Mouse (Mus musculus): Measurements from ENCODE around the gene Ube2e1.

Ube2e1 gene

DNA sequence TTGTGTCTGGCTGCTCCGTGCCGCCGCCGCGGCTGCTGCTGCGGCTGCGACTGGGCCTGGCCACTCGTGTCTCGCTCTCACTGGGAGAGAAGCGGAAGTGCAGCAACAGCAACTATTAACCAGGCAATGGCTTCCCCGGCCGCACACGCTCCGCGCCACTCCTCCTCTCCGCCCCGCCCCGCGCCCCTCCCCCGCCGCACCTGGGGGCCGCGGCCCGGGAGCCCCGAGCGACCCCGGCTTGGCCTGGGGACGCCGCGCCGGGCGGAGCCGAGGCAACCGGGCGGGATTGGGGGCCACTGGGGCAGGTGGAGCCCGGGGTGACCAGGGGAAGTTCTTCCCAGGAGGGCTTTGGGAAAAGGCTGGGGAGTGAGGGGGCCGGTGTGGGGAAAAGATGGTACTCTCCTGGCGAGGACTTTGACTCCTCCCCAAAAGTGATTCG is at the start of gene Ube2e1:
TSS of gene Ube2e1 (minus strand) at position 167 of the 439 bp plus-strand sequence.
- peak; percentile 56 for DNase-seq (ENCODE audit: low spot score)

DNA sequence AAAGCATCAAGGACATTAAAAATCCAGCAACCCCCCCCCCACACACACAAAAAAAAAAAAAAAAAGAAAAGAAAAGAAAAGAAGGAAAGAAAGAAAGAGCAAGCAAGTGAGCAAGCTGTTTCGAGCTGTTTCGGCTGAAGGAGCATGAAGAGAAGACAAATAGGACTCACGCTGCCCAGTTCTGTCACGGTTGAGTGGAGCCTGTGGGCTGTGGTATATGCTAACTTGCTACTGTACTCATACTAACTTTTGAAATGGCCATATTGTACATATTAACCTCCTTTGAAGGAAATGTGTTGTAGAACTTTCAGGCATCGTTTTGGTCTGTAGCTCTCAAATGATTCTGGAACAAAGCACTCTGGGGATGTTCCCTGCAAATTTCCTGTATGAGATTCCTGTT is 48.2 kb upstream of the Ube2e1 start:
- DNase-seq (ENCODE audit: low spot score): no peak

DNA sequence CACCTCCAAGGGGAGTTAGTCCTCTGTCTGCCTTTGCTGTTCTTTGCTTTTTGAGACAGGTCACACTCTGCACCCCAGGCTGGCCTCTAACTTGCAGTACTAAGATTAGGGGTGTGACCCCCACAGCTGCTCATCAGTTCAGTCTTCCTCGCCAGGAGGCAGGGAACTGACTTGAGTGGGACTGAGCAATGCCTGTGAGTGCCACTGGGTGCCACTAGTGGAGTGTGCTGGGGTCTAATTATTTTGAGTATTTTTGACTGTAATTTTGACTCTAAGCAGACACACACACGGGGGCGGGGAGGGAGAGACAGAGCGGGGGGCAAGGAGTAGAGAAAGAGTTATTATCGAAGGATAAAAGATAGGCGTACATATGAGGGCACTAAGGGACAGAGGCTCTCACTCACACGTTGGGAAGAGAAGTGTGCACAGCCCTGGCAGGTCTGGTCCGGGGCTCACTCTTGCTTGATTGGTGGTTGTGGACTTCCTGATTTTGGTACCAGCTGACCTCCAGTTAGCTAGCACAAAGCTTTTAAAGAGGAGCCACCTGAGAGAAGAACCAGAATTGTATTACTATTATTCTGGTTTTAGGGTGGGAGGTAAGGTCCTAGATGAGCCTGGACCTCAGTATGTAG is 46.4 kb upstream of the Ube2e1 start:
- no peak for DNase-seq (ENCODE audit: low spot score)

DNA sequence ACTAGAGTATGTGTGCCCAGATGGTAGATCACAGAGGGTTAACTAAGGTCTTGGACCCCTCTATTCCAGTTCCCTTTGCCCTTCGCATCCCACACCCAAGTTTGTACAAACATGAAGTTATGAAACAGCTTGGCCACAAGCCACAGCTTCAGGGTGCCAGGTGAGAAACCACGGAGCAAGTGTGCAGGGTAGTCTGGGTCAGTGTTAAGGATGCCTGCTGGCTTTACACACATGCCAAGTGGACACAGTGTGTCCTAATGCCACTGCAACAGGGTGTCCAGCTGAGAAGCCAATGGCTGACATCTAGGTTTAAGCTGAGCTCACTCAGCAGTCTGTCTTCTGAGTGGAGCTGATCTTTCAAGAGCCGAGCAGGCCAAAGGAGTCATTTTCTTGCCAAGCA is 44.5 kb upstream of the Ube2e1 start:
- no peak for DNase-seq (ENCODE audit: low spot score)

DNA sequence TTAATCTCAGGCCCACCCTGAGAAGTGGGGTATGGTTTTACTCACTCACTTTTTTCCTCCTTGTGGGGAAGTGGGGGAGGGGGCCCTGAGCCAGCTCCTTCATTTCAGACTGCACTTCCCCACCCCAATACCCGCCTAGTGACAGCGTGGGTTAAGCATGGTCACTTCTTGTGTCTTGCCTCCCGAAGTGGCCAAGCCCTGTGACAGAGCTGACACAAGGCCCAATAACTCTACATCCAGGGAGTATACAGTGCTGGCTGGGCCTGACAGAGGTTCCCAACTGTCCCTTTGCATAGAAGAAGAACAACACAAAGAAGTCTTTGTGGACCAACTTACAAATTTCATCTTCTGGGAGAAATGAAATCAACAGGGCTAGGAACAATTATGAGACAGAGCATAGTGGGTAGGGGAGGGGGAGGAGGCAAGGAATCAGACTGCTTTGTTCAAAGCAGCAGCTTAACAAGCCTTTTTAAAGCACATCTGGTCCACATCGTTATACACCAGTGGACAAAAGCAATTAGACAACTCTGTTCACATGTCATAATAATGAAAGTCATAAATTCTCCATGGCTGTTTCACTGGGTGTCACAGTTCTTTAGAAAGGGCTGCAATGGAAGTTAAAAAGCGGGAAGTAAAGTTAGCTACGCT is 42.2 kb upstream of the Ube2e1 start:
- no peak for DNase-seq (ENCODE audit: low spot score)

DNA sequence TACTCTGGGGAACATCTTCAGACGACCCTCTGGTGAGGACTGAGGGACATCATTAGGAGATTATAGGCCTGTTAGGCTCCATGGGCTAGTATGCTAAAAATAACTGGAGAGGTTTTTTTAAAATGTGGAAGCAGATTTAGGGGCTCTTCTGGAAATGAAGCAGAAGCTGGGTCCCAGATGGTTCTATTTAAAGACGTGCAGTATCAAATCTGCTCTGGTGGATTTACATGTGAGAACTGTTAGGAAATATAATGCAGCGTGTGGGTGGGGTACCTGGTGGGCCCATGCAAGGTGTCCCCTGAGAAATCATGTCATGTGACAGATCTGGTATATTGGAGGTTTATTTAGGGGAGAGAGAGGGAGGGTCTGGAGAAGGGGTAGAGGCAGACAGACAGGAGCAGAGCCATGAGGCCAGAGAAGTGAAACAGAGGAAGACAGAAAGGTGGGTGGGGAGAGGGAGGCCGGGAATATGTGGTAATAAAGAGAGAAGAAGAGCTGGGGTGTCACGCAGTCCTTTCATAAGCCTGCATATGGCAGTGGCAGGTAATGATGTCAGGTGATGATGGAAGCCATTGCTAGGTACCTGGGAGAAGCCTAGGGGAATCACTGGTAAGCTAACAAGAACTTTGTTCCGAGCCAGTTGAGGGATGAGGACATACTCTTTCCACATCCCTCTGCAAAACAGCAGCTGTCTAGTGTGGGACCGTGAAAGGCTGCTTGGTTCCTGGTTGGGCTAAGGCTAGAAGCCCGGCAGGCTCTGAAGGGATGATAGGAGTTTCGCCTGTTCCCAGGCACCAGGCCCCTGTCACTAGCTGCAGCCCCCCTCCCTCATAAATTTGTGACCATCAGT is 41.3 kb upstream of the Ube2e1 start:
- no peak for DNase-seq (ENCODE audit: low spot score)

DNA sequence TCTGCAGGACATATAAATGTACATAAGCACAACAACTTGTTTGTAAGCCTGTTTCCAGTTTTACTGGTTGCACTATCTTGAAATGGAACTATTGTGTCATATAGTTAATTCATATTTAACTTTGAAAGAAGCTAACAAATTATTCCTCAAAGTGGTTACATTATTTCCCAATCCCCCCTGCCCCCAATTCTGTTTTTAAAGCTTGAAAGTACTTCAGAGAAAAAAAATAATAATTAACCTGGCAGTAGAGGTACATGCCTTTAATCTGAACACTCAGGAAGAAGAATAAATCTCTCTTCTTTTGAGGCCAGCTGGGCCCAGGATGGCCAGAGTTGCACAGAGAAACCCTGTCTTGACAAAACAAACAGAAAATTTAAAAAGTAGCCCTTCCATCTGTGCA is 37.4 kb upstream of the Ube2e1 start:
- DNase-seq (ENCODE audit: low spot score): no peak

DNA sequence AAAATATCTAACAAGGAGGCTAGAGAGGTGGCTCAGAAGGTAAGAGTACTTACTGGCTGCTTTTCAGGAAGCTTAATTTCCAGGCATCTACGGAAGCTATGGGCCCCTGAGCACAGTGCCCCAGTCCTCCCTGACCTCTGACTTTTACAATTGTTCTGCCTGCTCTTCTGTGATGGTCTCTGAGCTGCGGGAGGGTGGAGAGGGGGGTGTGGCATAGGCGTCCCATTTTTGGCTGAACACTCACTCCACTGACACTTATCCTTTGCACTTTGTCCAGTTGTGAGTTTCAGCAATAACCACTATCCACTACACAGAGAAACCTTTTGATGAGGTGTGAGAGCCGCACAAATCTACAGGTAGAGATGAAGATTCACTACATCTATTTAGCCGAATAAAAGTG is 35.4 kb upstream of the Ube2e1 start:
- no peak for DNase-seq (ENCODE audit: low spot score)

DNA sequence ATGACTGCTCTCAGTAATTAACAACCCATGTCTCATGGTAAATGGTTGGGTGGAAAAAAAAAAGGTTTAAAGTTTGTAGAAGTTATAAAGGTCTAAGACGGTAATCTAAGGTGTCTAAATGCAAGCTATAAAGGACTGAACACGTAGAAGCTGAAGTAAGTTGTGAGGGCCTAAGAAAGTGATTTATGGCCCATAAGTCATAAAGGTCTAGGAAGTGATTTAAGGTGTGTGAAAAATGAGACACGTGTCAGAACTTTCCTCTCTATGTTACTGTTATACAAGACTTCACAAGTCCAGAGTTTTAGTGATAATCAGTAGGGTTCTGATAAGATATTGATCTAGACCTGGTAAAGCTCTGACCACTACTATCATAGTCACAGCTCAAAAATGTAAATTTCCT is 32.7 kb upstream of the Ube2e1 start:
- no peak for DNase-seq (ENCODE audit: low spot score)

DNA sequence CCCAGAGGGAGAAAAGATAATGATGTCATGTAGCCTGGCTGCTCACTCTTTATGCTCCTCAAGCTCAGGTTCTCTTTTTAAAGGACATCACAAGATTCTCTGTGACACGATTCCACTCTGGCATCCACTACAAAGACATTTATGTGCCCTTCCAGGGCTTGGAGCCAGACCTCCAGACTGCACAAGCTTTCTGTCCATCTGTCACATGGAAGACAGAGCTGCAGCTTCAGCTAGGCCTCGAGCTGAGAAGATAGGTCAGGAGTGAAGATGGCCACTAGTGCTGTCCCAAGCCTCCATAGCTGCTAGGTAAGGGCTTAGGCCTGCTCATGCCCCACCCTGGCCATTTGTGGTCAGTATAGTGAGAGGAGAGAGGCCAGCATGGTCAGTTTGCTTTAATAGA is 24.8 kb upstream of the Ube2e1 start:
- no peak for DNase-seq (ENCODE audit: low spot score)

DNA sequence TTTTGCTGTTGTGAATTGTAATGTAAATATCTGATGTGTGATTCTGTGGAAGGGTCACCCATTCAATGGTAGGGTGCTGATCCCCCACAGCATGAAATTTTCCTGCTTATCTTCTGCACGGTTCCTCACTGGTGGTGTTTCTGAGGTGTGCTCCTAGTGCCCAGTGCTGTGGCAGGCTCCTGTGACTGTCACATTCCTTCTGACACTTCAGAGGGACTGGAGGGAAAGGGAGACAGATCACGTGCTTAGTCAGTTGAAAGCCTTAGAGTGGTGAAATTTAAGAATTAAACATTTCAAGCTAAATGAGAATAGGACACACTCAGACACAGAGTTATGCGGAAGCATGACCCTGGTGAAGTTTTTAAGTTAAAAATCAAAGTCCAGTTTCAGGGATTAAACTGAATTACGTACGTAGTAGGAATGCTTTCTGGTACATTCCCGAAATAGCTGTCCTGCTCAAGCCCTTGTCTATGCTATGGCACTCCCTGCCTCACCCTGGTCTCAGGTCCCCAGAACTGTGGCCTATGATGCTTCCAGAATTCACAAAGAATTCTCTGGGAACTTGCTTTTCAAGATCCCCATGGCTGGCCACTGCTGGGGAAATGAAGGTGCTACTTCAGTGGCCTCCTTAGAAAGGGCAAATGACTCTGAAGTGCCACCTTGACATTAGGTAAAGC is 24.0 kb upstream of the Ube2e1 start:
- DNase-seq (ENCODE audit: low spot score): no peak

DNA sequence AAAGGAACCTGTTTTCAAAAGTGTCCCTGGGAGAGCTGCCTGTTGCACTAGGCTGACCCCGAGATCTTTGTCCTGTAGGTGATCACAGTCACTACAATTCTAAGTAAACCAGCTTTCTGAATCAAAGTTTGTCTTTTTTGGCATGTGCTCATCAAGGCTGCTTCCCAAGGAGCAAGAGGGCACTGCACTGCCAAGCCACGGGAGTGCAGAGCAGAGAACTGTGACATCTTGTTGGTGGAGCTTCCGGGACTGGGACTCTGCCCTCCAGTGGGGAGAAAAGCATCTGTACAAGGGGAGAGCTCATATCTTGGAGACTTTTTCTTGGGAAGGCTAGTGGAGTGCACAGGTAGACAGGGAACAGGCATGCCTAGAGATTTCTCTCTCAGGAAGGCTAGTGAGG is 21.9 kb upstream of the Ube2e1 start:
- no peak for DNase-seq (ENCODE audit: low spot score)

DNA sequence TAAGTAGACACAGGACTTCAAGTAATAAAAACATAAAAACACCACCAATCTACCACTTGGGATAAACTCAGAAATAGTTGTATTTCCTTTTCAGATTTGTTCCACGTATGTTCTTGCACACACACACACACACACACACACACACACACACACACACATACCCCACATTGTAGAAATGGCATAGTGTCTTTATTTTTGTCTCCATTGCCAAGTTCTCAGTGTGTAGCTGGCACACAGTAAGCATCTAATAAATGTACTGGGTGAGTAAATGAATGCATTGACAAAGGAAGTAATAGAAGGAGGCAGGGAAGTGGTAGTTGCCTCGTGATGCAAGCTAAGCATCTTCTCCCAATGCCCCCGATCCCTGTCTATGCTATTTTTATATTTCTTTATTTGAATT is 21.3 kb upstream of the Ube2e1 start:
- no peak for DNase-seq (ENCODE audit: low spot score)

DNA sequence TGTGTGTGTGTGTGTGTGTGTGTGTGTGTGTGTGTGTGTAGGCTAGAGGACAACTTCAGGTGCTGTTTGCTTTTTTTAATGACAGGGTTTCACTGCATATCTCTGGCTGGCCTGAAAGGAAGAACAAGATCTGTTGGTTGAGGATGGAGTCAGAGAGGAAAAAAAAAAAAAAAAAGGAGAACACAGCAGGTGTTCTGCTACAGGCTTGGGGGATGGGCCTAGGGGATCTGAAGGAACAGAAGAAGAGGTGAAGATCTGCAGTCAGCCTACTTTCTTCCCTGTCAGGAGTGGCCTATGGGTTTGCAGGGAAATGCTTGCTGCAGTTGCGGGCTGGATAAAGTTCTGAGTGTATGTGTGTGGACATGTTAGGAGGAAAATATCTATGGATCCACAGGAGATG is 19.0 kb upstream of the Ube2e1 start:
- DNase-seq (ENCODE audit: low spot score): no peak

DNA sequence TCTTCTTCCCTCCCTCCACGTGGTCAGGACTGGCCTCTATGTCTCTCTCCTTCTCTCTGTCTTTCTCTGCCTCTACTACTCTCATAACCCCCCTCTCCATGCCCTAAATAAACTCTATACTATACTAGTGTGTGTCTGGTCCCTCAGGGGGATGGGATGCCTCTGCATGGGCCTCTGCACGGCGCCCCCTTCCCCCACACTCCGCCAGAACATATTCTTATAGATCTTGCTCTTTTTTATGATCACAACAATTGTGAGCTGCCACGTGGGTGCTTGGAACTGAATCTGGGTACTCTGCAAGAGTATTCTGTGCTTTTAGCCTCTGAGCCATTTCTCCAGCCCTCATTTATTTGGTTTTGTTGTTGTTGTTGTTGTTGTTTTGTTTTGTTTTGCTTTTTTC is 18.2 kb upstream of the Ube2e1 start:
- DNase-seq (ENCODE audit: low spot score): no peak

DNA sequence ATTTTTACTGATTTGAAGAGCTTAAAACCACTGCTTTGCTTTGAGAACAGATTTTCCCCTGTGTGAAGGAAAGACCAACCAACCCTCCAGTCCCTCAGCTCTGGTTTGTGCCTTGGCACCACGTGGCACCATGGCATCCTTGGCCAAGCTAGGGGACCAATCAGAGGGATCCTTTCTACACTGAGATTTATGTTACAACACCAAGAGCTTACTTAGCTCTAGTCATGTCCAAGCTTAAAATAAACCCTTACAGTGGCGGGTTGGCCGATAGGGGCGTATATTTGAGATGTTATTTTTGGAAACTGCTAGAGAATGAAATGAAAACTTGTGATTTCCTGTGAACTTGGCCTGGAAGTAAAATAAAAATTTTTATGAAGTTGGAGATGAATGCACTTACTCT is 11.9 kb upstream of the Ube2e1 start:
- DNase-seq (ENCODE audit: low spot score): no peak

DNA sequence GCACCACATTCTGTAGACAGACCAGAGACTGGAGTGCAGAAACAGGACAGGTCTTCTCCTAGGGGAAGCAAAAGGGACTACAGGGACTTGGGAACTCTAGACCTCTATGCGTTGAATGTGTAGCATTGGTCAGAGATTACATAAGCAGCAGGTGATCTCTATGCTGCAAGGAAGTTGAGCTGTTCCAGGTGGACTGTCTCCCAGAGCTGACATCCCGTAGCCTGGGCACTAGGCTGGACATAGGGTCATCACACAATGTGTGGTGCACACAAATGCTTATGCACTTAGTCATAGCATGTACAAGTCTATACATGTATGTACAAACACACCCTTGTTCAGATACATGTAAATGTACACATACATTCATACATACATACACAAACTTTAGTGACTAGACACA is 11.1 kb upstream of the Ube2e1 start:
- no peak for DNase-seq (ENCODE audit: low spot score)

DNA sequence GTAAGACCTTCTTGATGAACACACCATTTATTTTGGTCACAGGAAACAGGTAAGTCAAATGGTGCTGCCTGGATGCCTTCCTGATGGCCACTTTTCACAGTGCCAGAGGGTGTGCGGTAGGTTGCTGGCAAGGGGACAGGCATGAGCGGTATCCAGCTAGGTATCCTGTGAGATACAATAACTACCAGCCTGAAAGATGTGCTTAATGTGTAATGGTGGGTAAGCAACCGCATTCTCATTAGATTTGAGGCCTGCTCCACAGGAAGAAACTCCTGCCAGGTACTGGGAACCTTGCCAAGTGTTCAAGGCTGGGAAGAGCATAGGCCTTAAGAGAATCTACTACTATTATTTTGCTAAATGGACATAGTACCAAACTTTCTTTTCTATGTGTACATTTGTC is 9.4 kb upstream of the Ube2e1 start:
- DNase-seq (ENCODE audit: low spot score): no peak

DNA sequence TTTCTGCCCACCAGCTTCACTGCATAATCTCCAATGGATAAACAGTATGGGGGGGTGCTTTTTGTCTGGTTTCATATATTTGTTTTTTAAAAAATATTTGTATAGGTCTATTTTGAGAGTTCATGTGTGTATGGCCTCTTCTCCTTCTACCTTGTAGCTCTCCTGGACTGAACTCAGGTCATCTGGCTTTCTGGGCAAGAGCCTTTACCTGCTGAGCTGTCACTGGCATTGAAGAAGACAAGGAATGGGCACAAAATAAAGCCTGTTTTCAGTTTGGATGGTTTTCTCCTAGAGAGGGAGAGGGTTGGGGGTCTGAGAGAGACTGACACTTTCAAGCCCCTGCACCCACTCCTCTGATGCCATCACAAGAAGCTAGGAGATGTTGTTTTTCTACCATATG is 4.4 kb upstream of the Ube2e1 start:
- DNase-seq (ENCODE audit: low spot score): no peak

DNA sequence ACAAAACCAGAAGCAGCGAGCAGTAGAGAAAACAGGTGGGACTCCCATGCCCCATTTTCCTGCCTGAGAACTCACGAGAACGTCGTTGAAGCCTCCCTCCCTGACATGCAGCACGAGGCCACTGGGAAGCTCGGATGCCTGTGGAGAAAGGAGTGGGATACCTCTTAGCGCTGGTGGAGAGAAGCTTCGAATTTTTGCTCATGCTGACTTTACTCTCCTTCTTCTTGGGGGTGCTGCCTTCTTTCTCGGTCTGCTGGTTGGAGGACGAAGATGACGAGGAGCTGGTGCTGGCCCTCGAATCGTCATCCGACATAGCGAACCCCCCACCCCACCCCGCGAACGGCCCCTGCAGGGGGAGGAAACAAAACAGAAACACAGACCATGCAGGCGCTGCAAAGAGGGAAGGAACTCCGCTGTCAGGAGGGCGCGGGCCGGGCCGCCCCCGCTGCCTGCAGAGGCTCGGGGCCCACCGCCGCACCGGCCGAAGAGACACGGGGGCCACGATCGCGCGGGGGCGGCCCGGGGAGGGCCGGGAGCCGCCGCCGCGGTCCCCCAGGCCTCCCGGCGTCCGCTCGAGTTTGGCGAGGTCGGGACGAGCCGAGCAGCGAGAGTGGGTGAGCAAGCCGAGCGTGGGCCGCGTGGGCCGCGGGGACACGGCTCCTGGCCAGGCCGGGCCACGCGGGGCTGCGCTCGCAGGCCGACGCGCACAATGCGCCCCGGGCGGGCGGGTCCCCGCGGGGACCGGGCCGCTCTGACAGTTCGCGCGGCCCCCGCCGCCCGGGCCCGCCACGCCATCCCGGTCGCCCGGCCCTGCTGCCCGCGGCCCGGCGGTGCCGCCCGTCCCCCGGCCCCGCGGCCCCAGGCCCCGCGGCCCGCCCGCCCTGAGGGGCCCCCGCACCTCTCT is 618 bp downstream of the Ube2e1 start:
- no peak for DNase-seq (ENCODE audit: low spot score)

DNA sequence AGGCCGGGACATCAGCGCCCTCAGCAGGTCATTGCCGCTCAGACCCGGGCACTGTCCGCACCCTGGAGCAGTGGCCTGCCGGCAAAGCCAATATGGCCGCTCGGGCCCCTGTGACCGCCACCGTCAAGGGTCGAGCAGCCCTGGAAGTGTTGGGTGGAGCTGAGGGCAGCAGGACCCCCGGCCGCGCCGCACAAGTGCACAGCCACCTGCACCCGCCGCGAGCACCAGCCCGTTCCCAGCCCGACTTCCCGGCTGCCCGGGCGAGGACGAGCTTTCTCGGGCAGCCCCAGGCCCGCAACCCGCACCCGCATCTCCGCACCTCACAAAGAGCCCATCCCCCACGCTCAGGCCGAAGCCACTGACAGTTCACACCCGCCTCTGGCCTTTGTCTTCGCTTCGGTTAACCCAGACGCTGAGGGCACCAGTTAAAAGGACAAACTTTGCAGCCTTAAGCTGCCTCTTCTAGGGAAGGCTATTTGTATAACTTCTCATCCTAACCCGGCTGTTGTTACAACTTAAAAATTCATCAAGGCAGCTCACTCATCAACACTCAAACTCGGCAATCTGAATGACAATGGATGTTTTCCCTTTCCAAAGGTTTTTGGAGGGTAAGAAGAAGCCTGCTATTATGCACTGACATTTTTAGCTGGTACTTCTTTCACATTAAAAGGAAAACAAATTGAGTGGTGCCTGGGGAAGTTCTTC is 4.5 kb downstream of the Ube2e1 start:
- DNase-seq (ENCODE audit: low spot score): no peak

Measured in ovary, adult 18-20 months (tissue).